ENCODE assay signal across 8 mouse cellular contexts in genomic region chr15:33975077-33975476, GRCm38 (mm10).
DNase-seq lines count a peak whose midpoint lies in the region; ATAC-seq and TF ChIP-seq lines count a peak whose summit lies in the region.

No protein-coding gene starts in this region.

- no peak for TF ChIP-seq POLR2A in small intestine, adult 2 months (IDR thresholded peaks at IDR 0.05; ENCODE audit: low read depth, low read length)

- intact Hi-C loops in gastrocnemius, adult 2 months (cut with DNase I): no loop called here

- H3K27me3 ChIP-seq in lung, embryonic 14.5 days (ENCODE audit: insufficient read depth, low read length): no peaks in the 10 kb centered on the region
- no peaks in the 10 kb centered on the region for H3K27me3 ChIP-seq in embryonic facial prominence, embryonic 14.5 days (replicated peaks; ENCODE audit: control insufficient read depth, insufficient read depth, low read length)
- no peaks in the 10 kb centered on the region for H3K27me3 ChIP-seq in small intestine, adult 2 months (ENCODE audit: control insufficient read depth, insufficient read depth, low read length)
- H3K27me3 ChIP-seq in midbrain, embryonic 13.5 days: no peaks in the 10 kb centered on the region

- no peak for ATAC-seq in lung, embryonic 14.5 days (ENCODE audit: insufficient read depth)
- no peak for ATAC-seq in embryonic facial prominence, embryonic 14.5 days (ENCODE audit: low read depth)
- no peak for ATAC-seq in midbrain, embryonic 13.5 days

- H3K36me3 ChIP-seq in lung, embryonic 14.5 days (ENCODE audit: insufficient read depth): no peaks in the 10 kb centered on the region
- H3K36me3 ChIP-seq in embryonic facial prominence, embryonic 14.5 days (ENCODE audit: control insufficient read depth, insufficient read depth, low read length): no peaks in the 10 kb centered on the region
- H3K36me3 ChIP-seq in small intestine, adult 2 months (ENCODE audit: control insufficient read depth, insufficient read depth, low read length): no peaks in the 10 kb centered on the region
- H3K36me3 ChIP-seq in midbrain, embryonic 13.5 days: no peaks in the 10 kb centered on the region

- H3K4me1 ChIP-seq in lung, embryonic 14.5 days (ENCODE audit: insufficient read depth): no peaks in the 10 kb centered on the region
- H3K4me1 ChIP-seq in embryonic facial prominence, embryonic 14.5 days (ENCODE audit: control insufficient read depth, insufficient read depth, low read length): no peaks in the 10 kb centered on the region
- H3K4me1 ChIP-seq in small intestine, adult 2 months (ENCODE audit: control insufficient read depth, insufficient read depth, insufficient read length, low read length): 0 out of 2 replicates have a peak, but pooled peaks cover 2% of the 10 kb centered on the region
- no peaks in the 10 kb centered on the region for H3K4me1 ChIP-seq in midbrain, embryonic 13.5 days (replicated peaks)

- DNase-seq in gastrocnemius, adult 2 months: peak; percentile 27
- no peak for DNase-seq in gastrocnemius, postnatal 4 days (ENCODE audit: low spot score in 2 of 2)
- peak; percentile 66 for DNase-seq in lung, embryonic 14.5 days
- DNase-seq in lung, postnatal 4 days: no peak
- peak; percentile 33 for DNase-seq in embryonic facial prominence, embryonic 14.5 days (ENCODE audit: low spot score)
- no peak for DNase-seq in liver

- H3K27ac ChIP-seq in gastrocnemius, adult 2 months: no peak overlapping the region
- H3K27ac ChIP-seq in lung, embryonic 14.5 days (ENCODE audit: low read depth): no peak overlapping the region
- H3K27ac ChIP-seq in embryonic facial prominence, embryonic 14.5 days (replicated peaks; ENCODE audit: low read depth, low read length): no peak overlapping the region
- no peak overlapping the region for H3K27ac ChIP-seq in small intestine, adult 2 months (ENCODE audit: insufficient read depth, low read depth, low read length)
- H3K27ac ChIP-seq in midbrain, embryonic 13.5 days: no peak overlapping the region

- H3K9me3 ChIP-seq in lung, embryonic 14.5 days (ENCODE audit: low read depth, low read length): no peaks in the 10 kb centered on the region
- 0 out of 2 replicates have a peak, but pooled peaks cover 4% of the 10 kb centered on the region for H3K9me3 ChIP-seq in embryonic facial prominence, embryonic 14.5 days (ENCODE audit: control insufficient read depth, low read length)
- no peaks in the 10 kb centered on the region for H3K9me3 ChIP-seq in midbrain, embryonic 13.5 days

- H3K9ac ChIP-seq in lung, embryonic 14.5 days: no peak overlapping the region
- no peak overlapping the region for H3K9ac ChIP-seq in embryonic facial prominence, embryonic 14.5 days (ENCODE audit: low read depth, low read length)
- H3K9ac ChIP-seq in midbrain, embryonic 13.5 days (replicated peaks): no peak overlapping the region

- peak; percentile 40; the same call in 1 of the 2 replicates for TF ChIP-seq CTCF in gastrocnemius, adult 2 months (IDR thresholded peaks at IDR 0.05)
- TF ChIP-seq CTCF in lung, embryonic 14.5 days (IDR thresholded peaks at IDR 0.05; ENCODE audit: low read depth): peak; percentile 50
- TF ChIP-seq CTCF in small intestine, adult 2 months (IDR thresholded peaks at IDR 0.05; ENCODE audit: extremely low read depth, insufficient read length, insufficient replicate concordance, low read depth, low read length): peak; percentile 23; the same call in 1 of the 2 replicates

- 10% methylated on average over 1 of the region's 1 CpGs for WGBS in lung, embryonic 14.5 days
- WGBS in embryonic facial prominence, embryonic 14.5 days: 7% methylated on average over 1 of the region's 1 CpGs
- 46% methylated on average over 1 of the region's 1 CpGs for WGBS in small intestine, adult 2 months
- 49% methylated on average over 1 of the region's 1 CpGs for WGBS in midbrain, embryonic 13.5 days

- no peak overlapping the region for H3K4me2 ChIP-seq in lung, embryonic 14.5 days
- H3K4me2 ChIP-seq in embryonic facial prominence, embryonic 14.5 days (ENCODE audit: low read depth, low read length): no peak overlapping the region
- no peak overlapping the region for H3K4me2 ChIP-seq in midbrain, embryonic 13.5 days (replicated peaks)

- H3K4me3 ChIP-seq in gastrocnemius, adult 2 months: no peak overlapping the region
- H3K4me3 ChIP-seq in lung, embryonic 14.5 days (ENCODE audit: low read depth, low read length): no peak overlapping the region
- no peak overlapping the region for H3K4me3 ChIP-seq in embryonic facial prominence, embryonic 14.5 days (ENCODE audit: low read depth, low read length)
- no peak overlapping the region for H3K4me3 ChIP-seq in small intestine, adult 2 months (ENCODE audit: low read depth, low read length)
- H3K4me3 ChIP-seq in midbrain, embryonic 13.5 days (replicated peaks): no peak overlapping the region

Comparison
In these comparisons a context has a peak if more than half of its experiments do, and no peak if none do; other contexts are left out.
1. DNase-seq: peak in gastrocnemius, adult 2 months (single experiment), lung, embryonic 14.5 days (single experiment) and embryonic facial prominence, embryonic 14.5 days (single experiment); none in gastrocnemius, postnatal 4 days (0 of 2), lung, postnatal 4 days (0 of 2) and liver (single experiment).
2. Peak in every context shown above with its lines, with median percentiles within 50 percentile points of each other: CTCF ChIP-seq.